Mouse (Mus musculus) small intestine, adult 2 months (tissue): ENCODE measurements around the gene Cd2. TPM values are rescaled to one million over a fixed set of nuclear protein-coding genes. Genes with fewer than 3 reads are reported as not detected.

Experiments
- H3K27ac ChIP-seq: fragments of 200-500 bp; 2 replicates; pipeline ENCODE4 v1.5.1; 2012; ENCODE audit warnings: low read depth, low read length, control low read depth, inconsistent platforms; ENCODE audit not compliant: insufficient read depth
- H3K27me3 ChIP-seq: fragments of 200-500 bp; 2 replicates; pipeline ENCODE4 v1.6.1; 2012; ENCODE audit warnings: mild to moderate bottlenecking, moderate library complexity, low read length, inconsistent platforms; ENCODE audit not compliant: control insufficient read depth, insufficient read depth
- H3K36me3 ChIP-seq: fragments of 200-500 bp; 2 replicates; pipeline ENCODE4 v1.6.1; 2012; ENCODE audit warnings: mild to moderate bottlenecking, low read length, control low read depth, inconsistent platforms; ENCODE audit not compliant: control insufficient read depth, insufficient read depth
- H3K4me1 ChIP-seq: fragments of 200-500 bp; 2 replicates; pipeline ENCODE4 v1.6.1; 2012; ENCODE audit warnings: low read length, inconsistent platforms, mixed read lengths; ENCODE audit not compliant: control insufficient read depth, insufficient read depth, insufficient read length
- H3K4me3 ChIP-seq: fragments of 200-500 bp; 2 replicates; pipeline ENCODE4 v1.5.1; 2012; ENCODE audit warnings: low read depth, mild to moderate bottlenecking, control low read depth, inconsistent platforms, low read length, moderate library complexity
- CTCF ChIP-seq: fragments of 200-500 bp; IDR thresholded peaks from 2 replicates; pipeline ENCODE4 v1.5.1; 2012; ENCODE audit warnings: low read depth, mild to moderate bottlenecking, control low read depth, inconsistent platforms, low read length, moderate library complexity, mixed read lengths; ENCODE audit not compliant: insufficient replicate concordance, insufficient read length; ENCODE audit errors: extremely low read depth
- POLR2A ChIP-seq: fragments of 200-500 bp; IDR thresholded peaks from 2 replicates; pipeline ENCODE4 v1.6.1; 2012; ENCODE audit warnings: low read depth, mild to moderate bottlenecking, control low read depth, inconsistent platforms, low read length, moderate library complexity
- WGBS: fragments of 180-500 bp; shearing (Covaris S2); methylation state at CpG from one replicate; pipeline ENCODE4 v1.1.7; 2018; 5-methylcytosine and 5-hydroxymethylcytosine counted together
- polyA plus RNA-seq: library from polyadenylated mRNA; depleted of rRNA; stranded (reverse); fragments of >200 nt; gene quantifications from 2 replicates; pipeline ENCODE4 v1.2.3, GENCODE M21; 2012

Cd2 gene
- polyA plus RNA-seq, 1 experiment: 2.1 TPM

- H3K36me3 ChIP-seq: no peaks in the 10 kb centered on the region
- no peaks in the 10 kb centered on the region for H3K27me3 ChIP-seq
- WGBS: 90% methylated on average over 12 of the region's 12 CpGs
- H3K27ac ChIP-seq: no peak overlapping the region
- no peak for TF ChIP-seq CTCF
- H3K4me1 ChIP-seq: no peaks in the 10 kb centered on the region
- no peak overlapping the region for H3K4me3 ChIP-seq
Measured at GRCm38 (mm10) chr3:101285851-101286250, 1.9 kb downstream of the Cd2 start.

DNA sequence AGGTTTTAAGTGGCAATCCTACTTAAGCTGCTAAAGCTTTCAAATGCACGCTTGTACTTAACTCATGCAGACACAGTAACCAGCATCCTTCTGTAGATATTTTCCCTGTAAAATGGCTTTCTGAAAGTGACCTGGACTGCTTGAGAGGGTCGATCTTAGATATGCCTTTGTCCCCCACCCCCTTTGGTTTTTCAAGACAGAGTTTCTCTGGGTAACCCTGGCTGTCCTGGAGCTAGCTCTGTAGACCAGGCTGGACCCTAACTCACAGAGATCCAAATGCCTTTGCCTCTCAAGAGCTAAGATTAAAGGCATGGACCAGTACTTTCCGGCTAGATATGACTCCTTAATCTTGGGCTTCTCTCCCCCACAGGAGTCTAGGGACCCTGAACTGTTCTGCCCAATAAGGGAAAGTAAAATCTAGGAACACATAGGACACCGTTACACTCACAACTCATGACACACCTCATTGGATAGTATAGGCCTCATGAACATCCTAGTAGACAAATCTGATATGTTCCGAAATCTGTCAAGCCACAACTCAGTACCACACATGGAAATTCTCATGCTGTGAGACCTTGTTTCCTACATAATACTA, 2.6 kb downstream of the Cd2 start:
- no peak overlapping the region for H3K27ac ChIP-seq
- TF ChIP-seq POLR2A: no peak
- TF ChIP-seq CTCF: no peak
- H3K36me3 ChIP-seq: no peaks in the 10 kb centered on the region
- peaks cover 4% of the 10 kb centered on the region; the same call in 1 of the 2 replicates for H3K4me1 ChIP-seq
- no peak overlapping the region for H3K4me3 ChIP-seq
- H3K27me3 ChIP-seq: no peaks in the 10 kb centered on the region
- WGBS: 84% methylated on average over 5 of the region's 5 CpGs

DNA sequence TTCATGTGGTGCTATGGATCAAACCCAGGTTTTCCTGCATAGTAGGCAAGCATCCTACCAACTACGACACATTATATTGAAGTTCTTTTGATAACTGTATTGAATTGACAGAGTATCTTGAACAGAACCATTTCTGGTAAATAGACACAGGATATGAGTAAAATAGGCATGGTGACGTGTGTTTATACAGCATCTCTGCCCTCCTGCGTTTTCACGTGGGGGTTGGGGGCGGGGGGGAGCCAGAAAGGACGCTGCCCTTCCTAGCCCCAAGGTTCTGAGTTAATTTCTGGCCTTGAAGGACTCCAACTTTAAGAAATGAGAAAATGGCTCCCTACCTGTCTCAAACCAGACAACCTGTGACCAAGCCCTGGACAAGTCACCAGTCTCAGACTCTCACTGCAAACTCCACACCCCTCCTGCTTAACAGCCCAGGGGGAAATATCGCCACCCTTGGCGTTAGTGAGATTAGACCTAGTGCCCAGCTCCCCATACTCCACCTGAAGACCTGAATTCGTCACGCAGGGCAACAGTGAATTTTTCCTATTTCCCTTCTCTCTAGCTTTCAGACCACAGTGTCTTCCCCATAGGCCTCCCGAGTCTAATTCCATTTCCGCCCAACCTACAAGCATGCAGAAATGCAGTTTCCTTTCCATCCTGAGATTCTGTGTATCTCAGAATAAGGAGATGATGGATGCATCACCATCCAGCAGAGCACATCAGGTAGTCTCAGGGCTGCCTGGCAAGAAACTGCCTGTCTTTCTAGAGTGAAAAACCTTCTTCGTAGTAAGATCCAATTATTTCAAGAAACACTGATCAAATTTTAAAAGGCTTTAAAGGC, 3.7 kb downstream of the Cd2 start:
- peaks cover 4% of the 10 kb centered on the region; the same call in 1 of the 2 replicates for H3K4me1 ChIP-seq
- no peaks in the 10 kb centered on the region for H3K27me3 ChIP-seq
- no peak overlapping the region for H3K27ac ChIP-seq
- no peaks in the 10 kb centered on the region for H3K36me3 ChIP-seq
- WGBS: 89% methylated on average over 13 of the region's 13 CpGs
- TF ChIP-seq CTCF (no peak), POLR2A (no peak)
- H3K4me3 ChIP-seq: no peak overlapping the region

- Histone ChIP-seq H3K4me1 (peaks cover 4% of the 10 kb centered on the region; the same call in 1 of the 2 replicates), H3K36me3 (no peaks in the 10 kb centered on the region), H3K4me3 (no peak overlapping the region), H3K27ac (no peak overlapping the region), H3K27me3 (no peaks in the 10 kb centered on the region)
- TF ChIP-seq CTCF (no peak), POLR2A (no peak)
- 75% methylated on average over 4 of the region's 4 CpGs for WGBS
Measured at GRCm38 (mm10) chr3:101283441-101283840, 4.3 kb downstream of the Cd2 start.

DNA sequence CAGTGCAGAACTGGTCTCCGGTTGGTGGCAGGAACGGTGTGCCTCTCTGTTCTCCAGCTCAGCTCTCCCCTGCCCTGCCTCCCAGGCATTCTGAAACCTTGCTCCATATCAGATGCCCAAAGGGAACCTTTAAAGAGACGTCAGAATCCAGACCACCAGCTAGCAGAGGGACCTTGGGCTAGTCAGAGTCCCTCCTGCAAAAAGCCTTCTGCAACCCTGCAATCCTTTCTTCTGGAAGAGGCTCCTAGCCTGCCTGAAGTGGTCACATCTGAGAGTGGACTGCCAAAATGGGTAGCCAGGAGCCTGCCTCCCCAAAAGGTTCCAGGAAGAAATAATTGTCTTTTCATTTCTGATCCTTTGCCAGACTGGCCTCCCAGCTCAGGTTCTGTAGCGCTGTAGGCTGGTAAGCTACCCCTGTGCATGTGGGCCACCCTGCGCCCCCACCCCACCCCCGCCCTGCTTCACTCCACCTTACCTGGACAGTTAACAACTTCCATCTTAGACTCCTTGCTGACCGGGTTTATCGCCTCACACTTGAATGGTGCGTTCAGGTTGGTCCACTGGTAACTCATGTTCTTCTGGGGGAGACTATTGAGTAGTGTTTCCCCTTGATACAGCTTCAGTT, 5.1 kb downstream of the Cd2 start:
- no peak overlapping the region for H3K4me3 ChIP-seq
- TF ChIP-seq POLR2A (no peak), CTCF (no peak)
- no peaks in the 10 kb centered on the region for H3K36me3 ChIP-seq
- H3K27ac ChIP-seq: no peak overlapping the region
- peaks cover 4% of the 10 kb centered on the region; the same call in 1 of the 2 replicates for H3K4me1 ChIP-seq
- H3K27me3 ChIP-seq: no peaks in the 10 kb centered on the region
- 89% methylated on average over 9 of the region's 9 CpGs for WGBS

GRCm38 (mm10) chr3:101281841-101282240, 5.9 kb downstream of the Cd2 start:
- peaks cover 4% of the 10 kb centered on the region; the same call in 1 of the 2 replicates for H3K4me1 ChIP-seq
- WGBS: 82% methylated on average over 4 of the region's 4 CpGs

More at GRCm38 (mm10) chr3:101281841-101282240, 5.9 kb downstream of the Cd2 start:
- Histone ChIP-seq H3K27me3 (no peaks in the 10 kb centered on the region), H3K4me3 (no peak overlapping the region), H3K36me3 (no peaks in the 10 kb centered on the region), H3K27ac (no peak overlapping the region)
- TF ChIP-seq CTCF (no peak), POLR2A (no peak)
